Mouse (Mus musculus) ES-E14 (cell line): Measurements from ENCODE around the gene Slc26a10. TPM values are rescaled to one million over a fixed set of nuclear protein-coding genes. Genes with fewer than 3 reads are reported as not detected.

Experiments used
- DNase-seq: peaks from one replicate; pipeline ENCODE4 v3.0.0-alpha.2; 2013; ENCODE audit warnings: low read depth, low spot score
- H3K27ac ChIP-seq: 2 replicates; pipeline ENCODE4 v1.5.1; 2012; ENCODE audit warnings: low read depth, mild to moderate bottlenecking, low read length, moderate library complexity, mixed read lengths; ENCODE audit not compliant: poor library complexity, insufficient read depth, severe bottlenecking
- H3K36me3 ChIP-seq: 2 replicates; pipeline ENCODE4 v1.6.1; 2012; ENCODE audit warnings: mild to moderate bottlenecking, low read length, moderate library complexity, mixed read lengths; ENCODE audit not compliant: control insufficient read depth, poor library complexity, insufficient read depth, severe bottlenecking
- H3K4me1 ChIP-seq, 2 experiments: fragments of 150-350 bp in 1 of 2; sonication (generic) in 1 of 2; 2 replicates each; pipeline ENCODE4 v1.6.1; 2012; ENCODE audit warnings: low read length in 2 of 2, mild to moderate bottlenecking in 1 of 2, mixed read lengths in 1 of 2; ENCODE audit not compliant: control insufficient read depth in 2 of 2, insufficient read depth in 2 of 2, poor library complexity in 1 of 2
- H3K4me3 ChIP-seq, 2 experiments: fragments of 150-350 bp in 1 of 2; sonication (generic) in 1 of 2; 2 replicates each; pipeline ENCODE4 v1.5.1; 2012; ENCODE audit warnings: low read length in 2 of 2, low read depth in 1 of 2, mild to moderate bottlenecking in 1 of 2, mixed read lengths in 1 of 2; ENCODE audit not compliant: insufficient read depth in 1 of 2, poor library complexity in 1 of 2, severe bottlenecking in 1 of 2
- H3K9ac ChIP-seq: 2 replicates; pipeline ENCODE4 v1.6.1; 2012; ENCODE audit warnings: low read depth, mild to moderate bottlenecking, low read length, mixed read lengths; ENCODE audit not compliant: poor library complexity, insufficient read depth, severe bottlenecking
- H3K9me3 ChIP-seq: fragments of 150-350 bp; sonication (generic); 2 replicates; pipeline ENCODE4 v1.6.1; 2012; ENCODE audit warnings: low read depth, mild to moderate bottlenecking, low read length; ENCODE audit not compliant: control insufficient read depth, insufficient read depth
- CHD2 ChIP-seq: IDR thresholded peaks from 2 replicates; pipeline ENCODE4 v1.6.1; 2014; ENCODE audit warnings: mild to moderate bottlenecking, low read depth, low read length, inconsistent platforms
- HCFC1 ChIP-seq: IDR thresholded peaks from 2 replicates; pipeline ENCODE4 v1.6.1; 2012; ENCODE audit warnings: low read length, inconsistent platforms, borderline replicate concordance; ENCODE audit not compliant: insufficient read depth
- MAFK ChIP-seq: IDR thresholded peaks from 2 replicates; pipeline ENCODE4 v1.6.1; 2014; ENCODE audit warnings: mild to moderate bottlenecking, low read depth, low read length, inconsistent platforms; ENCODE audit not compliant: insufficient read depth
- ZC3H11A ChIP-seq: IDR thresholded peaks from 2 replicates; pipeline ENCODE4 v1.6.1; 2012; ENCODE audit warnings: low read depth, mild to moderate bottlenecking, inconsistent platforms, low read length, borderline replicate concordance
- ZNF384 ChIP-seq: IDR thresholded peaks from 2 replicates; pipeline ENCODE4 v1.6.1; 2012; ENCODE audit warnings: low read depth, low read length, inconsistent platforms
- in situ Hi-C, 2 experiments: fragments of 600-800 bp; cut with MboI; formaldehyde crosslinking; loops; one replicate each; pipeline ENCODE4 v1.15.1; 2025; ENCODE audit warnings: low sequenced_read_pairs in 2 of 2, inconsistent platforms in 1 of 2; ENCODE audit not compliant: unreplicated experiment in 2 of 2
- total RNA-seq: library from RNA; depleted of rRNA; stranded (reverse); fragments of 300-350 nt; gene quantifications from 2 replicates; pipeline ENCODE4 v1.2.3, GENCODE M21; 2012

Gene Slc26a10
- total RNA-seq, 1 experiment: 7.4 TPM

- H3K4me1 ChIP-seq: peaks cover 9 to 10% of the 10 kb centered on the region in 2 experiments; a peak in 3 of 4 replicates
- peaks cover 2% of the 10 kb centered on the region; the same call in 1 of the 2 replicates for H3K36me3 ChIP-seq
- H3K9me3 ChIP-seq: no peaks in the 10 kb centered on the region
- no peak overlapping the region for H3K9ac ChIP-seq
- no peak overlapping the region for H3K4me3 ChIP-seq
- in situ Hi-C loops: no loop called here
- H3K27ac ChIP-seq: no peak overlapping the region; the same call in 1 of the 2 replicates
- no peak for TF ChIP-seq MAFK
- no peak for TF ChIP-seq ZNF384
- no peak for DNase-seq
Observed at GRCm38 (mm10) chr10:127214422-127214803, 34.0 kb upstream of the Slc26a10 start.

GRCm38 (mm10) chr10:127213704-127214421, 33.4 kb upstream of the Slc26a10 start:
- Histone ChIP-seq H3K4me1 (peaks cover 9 to 11% of the 10 kb centered on the region in 2 experiments; a peak in 3 of 4 replicates), H3K9me3 (no peaks in the 10 kb centered on the region), H3K36me3 (peaks cover 4% of the 10 kb centered on the region; the same call in 1 of the 2 replicates), H3K27ac (no peak overlapping the region; the same call in 1 of the 2 replicates), H3K4me3 (no peak overlapping the region), H3K9ac (no peak overlapping the region)
- no peak for TF ChIP-seq HCFC1
- TF ChIP-seq MAFK: no peak
- TF ChIP-seq ZNF384: no peak
- no peak for TF ChIP-seq ZC3H11A
- no peak for TF ChIP-seq CHD2
- in situ Hi-C loops: no loop called here
- no peak for DNase-seq

- no peak for DNase-seq
- Histone ChIP-seq H3K9ac (no peak overlapping the region), H3K9me3 (no peaks in the 10 kb centered on the region), H3K4me1 (peaks cover 9 to 11% of the 10 kb centered on the region in 2 experiments; a peak in 3 of 4 replicates), H3K27ac (no peak overlapping the region), H3K36me3 (peaks cover 9% of the 10 kb centered on the region), H3K4me3 (no peak overlapping the region)
- TF ChIP-seq ZC3H11A (no peak), HCFC1 (no peak), CHD2 (no peak), MAFK (no peak), ZNF384 (no peak)
- in situ Hi-C loops: no loop called here
Observed at GRCm38 (mm10) chr10:127213272-127213671, 32.8 kb upstream of the Slc26a10 start.

GRCm38 (mm10) chr10:127211414-127211854, 31.0 kb upstream of the Slc26a10 start, which contains the start of gene Pip4k2c:
TSS of gene Pip4k2c (minus strand) at chr10:127211585.
- H3K9me3 ChIP-seq: no peaks in the 10 kb centered on the region
- TF ChIP-seq MAFK: no peak
- in situ Hi-C loops: no loop called here
- peak within 1 kb of the TSS; percentile 64 for H3K27ac ChIP-seq
- H3K36me3 ChIP-seq: peaks cover 19% of the 10 kb centered on the region
- peak; percentile 83 for DNase-seq
- H3K4me1 ChIP-seq: peaks cover 9 to 11% of the 10 kb centered on the region in 2 experiments; a peak in 3 of 4 replicates
- peak within 1 kb of the TSS; percentile 87 for H3K9ac ChIP-seq
- H3K4me3 ChIP-seq: peak within 1 kb of the TSS; percentile 87 to 90

- TF ChIP-seq CHD2 (no peak), HCFC1 (no peak), ZNF384 (no peak), ZC3H11A (no peak), MAFK (no peak)
Observed at GRCm38 (mm10) chr10:127210961-127211405, 30.5 kb upstream of the Slc26a10 start.

More at GRCm38 (mm10) chr10:127210961-127211405, 30.5 kb upstream of the Slc26a10 start:
- Histone ChIP-seq H3K9me3 (no peaks in the 10 kb centered on the region), H3K9ac (peak overlapping the region; percentile 87), H3K27ac (peak overlapping the region; percentile 64), H3K36me3 (peaks cover 23% of the 10 kb centered on the region), H3K4me3 (peak overlapping the region; percentile 87 to 90), H3K4me1 (peaks cover 9 to 11% of the 10 kb centered on the region in 2 experiments; a peak in 3 of 4 replicates)
- in situ Hi-C loops: no loop called here
- no peak for DNase-seq
